Mouse (Mus musculus): ENCODE data around the gene Scyl1.

DNA sequence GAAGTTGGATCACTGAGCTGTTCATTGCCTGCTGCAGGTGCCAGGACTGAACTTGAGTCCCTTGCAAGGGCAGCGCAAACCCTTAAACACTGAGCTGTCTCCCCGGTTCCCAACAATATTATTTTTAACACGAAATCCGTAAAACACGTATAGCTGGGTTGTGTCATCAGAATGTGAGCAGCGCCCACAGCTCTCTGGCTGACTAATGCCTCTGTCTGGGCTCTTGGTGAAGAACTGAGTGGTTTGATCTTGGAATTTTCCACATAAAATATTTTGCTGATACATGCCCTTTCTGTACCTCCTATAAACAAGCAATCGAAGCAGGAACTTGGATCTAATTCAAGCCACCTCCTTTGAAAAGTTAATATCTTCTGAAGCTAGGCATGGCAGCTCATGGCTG, 43.8 kb upstream of the Scyl1 start:
- no peak for TF ChIP-seq CTCF (IDR thresholded peaks at IDR 0.05; ENCODE audit: extremely low read depth, insufficient read depth, insufficient read length, insufficient replicate concordance)
- no peak for TF ChIP-seq POLR2A (IDR thresholded peaks at IDR 0.05; ENCODE audit: low read depth, low read length)
